Mouse (Mus musculus) liver, postnatal 0 days (tissue): ENCODE data around the gene Ccni. TPM values are rescaled to one million over a fixed set of nuclear protein-coding genes. Genes with fewer than 3 reads are reported as not detected.

Experiments used
- ATAC-seq: fragments of 200-750 bp; cut with Nextera tagmentation; 2 replicates; pipeline ENCODE4 v1.8.0; 2017; ENCODE audit warnings: mild to moderate bottlenecking, moderate library complexity
- DNase-seq: peaks from one replicate; pipeline ENCODE4 v3.0.0-alpha.2; 2016
- H3K27ac ChIP-seq: fragments of 300-500 bp; sonication (generic); 2 replicates; pipeline ENCODE4 v1.5.1; 2014; ENCODE audit warnings: antibody characterized with exemption, moderate library complexity, mild to moderate bottlenecking, low read depth
- H3K27me3 ChIP-seq: fragments of 300-500 bp; sonication (generic); 2 replicates; pipeline ENCODE4 v1.6.1; 2014; ENCODE audit warnings: low read length, control low read depth, mixed read lengths; ENCODE audit not compliant: insufficient read depth
- H3K36me3 ChIP-seq: fragments of 300-500 bp; sonication (generic); replicated peaks from 2 replicates; pipeline ENCODE4 v1.6.1; 2014; ENCODE audit warnings: mild to moderate bottlenecking, control low read depth, low read length, moderate library complexity, mixed read lengths; ENCODE audit not compliant: insufficient read depth
- H3K4me1 ChIP-seq: fragments of 300-500 bp; sonication (generic); 2 replicates; pipeline ENCODE4 v1.6.1; 2014; ENCODE audit warnings: antibody characterized with exemption, mild to moderate bottlenecking, control low read depth; ENCODE audit not compliant: insufficient read depth
- H3K4me2 ChIP-seq: fragments of 300-500 bp; sonication (generic); 2 replicates; pipeline ENCODE4 v1.6.1; 2014; ENCODE audit warnings: low read depth, mild to moderate bottlenecking, low read length, moderate library complexity, mixed read lengths
- H3K4me3 ChIP-seq: fragments of 300-500 bp; sonication (generic); 2 replicates; pipeline ENCODE4 v1.5.1; 2014; ENCODE audit warnings: low read depth, low read length
- H3K9ac ChIP-seq: fragments of 300-500 bp; sonication (generic); replicated peaks from 2 replicates; pipeline ENCODE4 v1.6.1; 2014; ENCODE audit warnings: mild to moderate bottlenecking, moderate library complexity
- H3K9me3 ChIP-seq: fragments of 300-500 bp; sonication (generic); 2 replicates; pipeline ENCODE4 v1.6.1; 2016; ENCODE audit warnings: mild to moderate bottlenecking, control low read depth, low read length, mixed read lengths
- CTCF ChIP-seq: sonication (generic); IDR thresholded peaks from 2 replicates; pipeline ENCODE4 v1.5.1; 2016; ENCODE audit warnings: antibody characterized with exemption, low read depth
- EP300 ChIP-seq: IDR thresholded peaks from 2 replicates; pipeline ENCODE4 v1.6.1; 2016; ENCODE audit warnings: antibody characterized with exemption, low read depth, mild to moderate bottlenecking
- WGBS: fragments of 180-500 bp; shearing (Covaris S2); extraction: QIAGEN DNeasy Blood & Tissue Kit; methylation state at CpG from one replicate; pipeline ENCODE4 v1.1.7; 2014; ENCODE audit not compliant: insufficient replicate concordance; 5-methylcytosine and 5-hydroxymethylcytosine counted together
- polyA plus RNA-seq: library from polyadenylated mRNA; unstranded; fragments of >200 nt; fragmentation: Nextera tagmentation; extraction: Ambion mirVana; gene quantifications from 2 replicates; pipeline ENCODE4 v1.2.1, GENCODE M21; 2015

Ccni gene
- polyA plus RNA-seq, 1 experiment from 2014 or later, result 41.9 TPM

DNA sequence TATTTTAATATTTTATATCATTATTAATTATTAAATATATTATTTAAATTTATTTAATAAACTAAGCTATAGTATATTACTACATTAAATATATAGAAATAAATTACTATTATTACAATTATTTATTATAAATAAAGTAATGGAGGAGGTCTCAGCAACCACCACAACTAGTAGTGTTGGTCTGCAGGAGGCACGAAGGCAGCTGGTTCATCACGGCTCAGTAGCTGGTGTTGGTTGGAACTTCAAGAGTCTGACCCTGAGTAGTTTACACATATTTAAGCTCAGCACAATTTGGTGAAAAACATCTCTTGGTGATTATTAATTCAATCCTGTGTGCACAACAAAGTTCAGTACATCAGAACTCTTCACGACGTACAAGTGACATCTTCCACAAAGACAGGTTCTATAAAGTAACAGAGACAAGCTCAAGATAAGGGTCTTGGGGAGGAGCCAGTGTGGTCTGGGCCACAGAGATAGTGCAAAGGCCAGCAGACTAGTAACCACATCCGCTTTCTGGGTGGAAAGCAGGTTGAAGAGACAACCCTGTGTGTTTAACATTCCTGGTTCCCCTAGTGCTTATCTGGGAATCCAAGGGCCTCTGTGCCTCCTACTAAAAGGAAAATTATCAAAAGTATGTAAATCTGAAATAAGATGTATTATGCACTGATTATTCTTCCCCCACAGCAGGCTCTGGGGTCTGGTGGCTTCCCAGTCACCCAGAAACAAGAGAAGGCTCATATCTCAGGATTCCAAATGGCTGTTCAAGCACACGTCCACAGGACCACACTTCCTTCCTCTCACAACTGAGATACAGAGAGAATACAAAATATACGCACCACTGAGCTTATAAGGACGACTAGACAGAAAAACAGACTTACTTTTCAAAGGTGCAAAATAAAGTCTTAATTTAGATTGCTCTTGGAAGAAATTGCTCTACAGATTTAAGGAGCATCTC, 33.6 kb upstream of the Ccni start:
- Histone ChIP-seq H3K9me3 (no peaks in the 10 kb centered on the region), H3K27me3 (no peaks in the 10 kb centered on the region), H3K4me3 (0 out of 2 replicates have a peak overlapping the region, but pooled peaks have one; percentile 3), H3K9ac (no peak overlapping the region), H3K36me3 (no peaks in the 10 kb centered on the region), H3K4me2 (peak overlapping the region; percentile 48), H3K4me1 (peaks cover 19% of the 10 kb centered on the region; the same call in 1 of the 2 replicates), H3K27ac (peak overlapping the region; percentile 83)
- DNase-seq, result peak; percentile 81
- WGBS, result 32% methylated on average over 8 of the region's 8 CpGs
- TF ChIP-seq CTCF, result no peak
- TF ChIP-seq EP300, result peak; percentile 99
- peak; percentile 99 for ATAC-seq

DNA sequence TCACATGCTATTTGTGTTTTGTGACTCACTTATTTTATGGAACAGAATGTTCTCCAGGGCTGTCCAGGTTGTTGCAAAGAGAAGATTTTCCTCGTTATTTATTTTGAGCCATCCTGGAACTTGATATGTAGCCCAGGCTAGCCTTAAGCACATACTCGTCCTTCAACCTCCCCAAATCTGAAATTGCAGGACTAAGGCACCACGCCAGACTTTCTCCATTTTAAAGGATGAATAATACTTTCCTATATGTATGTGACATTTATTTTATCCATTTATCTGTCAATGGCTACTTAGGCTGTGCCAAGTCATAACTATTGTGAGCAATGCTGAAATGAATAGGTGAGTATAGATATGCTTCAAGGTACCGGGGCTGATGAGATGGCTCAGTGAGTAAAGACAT, 30.2 kb upstream of the Ccni start:
- Histone ChIP-seq H3K27ac (no peak overlapping the region), H3K36me3 (no peaks in the 10 kb centered on the region), H3K4me1 (peaks cover 31% of the 10 kb centered on the region; the same call in 1 of the 2 replicates), H3K9me3 (no peaks in the 10 kb centered on the region), H3K9ac (no peak overlapping the region), H3K4me2 (no peak overlapping the region), H3K27me3 (no peaks in the 10 kb centered on the region), H3K4me3 (no peak overlapping the region)
- ATAC-seq (no peak), DNase-seq (no peak)
- no peak for TF ChIP-seq CTCF
- no peak for TF ChIP-seq EP300
- WGBS, result 80% methylated on average over 4 of the region's 4 CpGs

DNA sequence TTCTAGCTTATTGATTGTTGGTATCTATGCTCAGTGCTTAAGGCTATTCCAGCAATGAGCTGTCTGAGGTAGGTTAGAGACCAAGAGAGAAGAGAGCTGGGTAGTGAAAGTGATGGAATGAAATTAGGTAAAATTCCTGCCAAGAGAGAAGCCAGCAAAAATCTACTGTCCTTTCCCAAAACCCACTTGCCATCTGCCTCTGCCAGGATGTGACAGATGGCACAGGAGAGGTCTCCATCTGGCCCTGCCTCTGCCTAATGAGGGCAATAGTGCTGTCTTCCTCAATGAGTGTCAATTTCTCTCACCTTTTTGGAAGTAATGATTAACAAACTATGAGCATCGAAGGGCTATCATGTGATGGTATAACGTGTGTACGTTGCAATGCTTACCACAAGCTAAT, 29.6 kb upstream of the Ccni start:
- WGBS, result 85% methylated on average over 3 of the region's 3 CpGs
- ATAC-seq, result no peak
- TF ChIP-seq CTCF (no peak), EP300 (no peak)

DNA sequence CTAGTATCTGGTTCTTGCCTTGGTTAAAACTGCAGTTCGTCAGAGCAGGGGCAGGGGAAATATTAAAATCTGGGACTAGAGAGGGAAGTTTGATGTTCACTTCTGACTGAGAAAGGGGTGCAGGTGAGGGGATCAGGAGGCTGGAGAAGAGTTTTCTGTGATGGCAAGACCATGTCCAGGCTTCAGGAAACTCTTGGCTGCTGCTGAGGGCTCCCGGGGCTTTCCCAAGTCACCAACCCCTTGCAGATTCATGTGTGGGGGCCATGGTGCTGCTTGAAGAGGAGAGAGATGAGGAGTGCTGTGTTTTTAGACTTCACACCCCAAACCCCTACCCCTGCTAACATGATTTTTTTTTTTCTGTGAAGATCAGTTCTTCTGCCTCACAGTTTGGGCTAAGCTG, 28.3 kb upstream of the Ccni start:
- no peaks in the 10 kb centered on the region for H3K9me3 ChIP-seq
- H3K4me1 ChIP-seq, result peaks cover 19% of the 10 kb centered on the region; the same call in 1 of the 2 replicates
- no peak overlapping the region for H3K4me3 ChIP-seq
- H3K27ac ChIP-seq, result no peak overlapping the region
- TF ChIP-seq EP300 (no peak), CTCF (no peak)
- H3K27me3 ChIP-seq, result no peaks in the 10 kb centered on the region
- no peaks in the 10 kb centered on the region for H3K36me3 ChIP-seq
- DNase-seq (no peak), ATAC-seq (no peak)
- no peak overlapping the region for H3K9ac ChIP-seq
- 63% methylated on average over 2 of the region's 2 CpGs for WGBS
- H3K4me2 ChIP-seq, result no peak overlapping the region

More for the DNA sequence above, 29.6 kb upstream of the Ccni start:
- DNase-seq, result no peak
- Histone ChIP-seq H3K27ac (no peak overlapping the region), H3K9me3 (no peaks in the 10 kb centered on the region), H3K9ac (no peak overlapping the region), H3K4me1 (peaks cover 29% of the 10 kb centered on the region; the same call in 1 of the 2 replicates), H3K27me3 (no peaks in the 10 kb centered on the region), H3K36me3 (no peaks in the 10 kb centered on the region), H3K4me2 (no peak overlapping the region), H3K4me3 (no peak overlapping the region)

DNA sequence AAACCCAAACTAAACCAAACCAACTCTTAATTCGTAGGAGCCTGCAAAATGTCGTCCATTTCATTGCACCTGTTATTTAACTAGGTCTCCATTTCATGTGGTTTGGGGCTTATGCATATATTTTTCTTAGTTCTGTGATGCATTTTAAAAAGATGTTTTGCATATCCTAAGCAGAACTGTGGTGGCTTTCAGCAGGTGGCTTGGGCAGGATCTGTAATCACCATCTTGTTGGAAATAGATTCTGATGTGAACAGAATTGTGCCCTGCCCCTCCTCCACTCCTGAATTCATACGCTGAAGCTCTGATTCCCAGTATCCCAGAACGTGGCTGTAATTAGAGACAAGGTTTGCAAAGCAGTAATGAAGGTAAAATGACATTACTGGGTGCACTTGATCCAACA, 27.8 kb upstream of the Ccni start:
- H3K27ac ChIP-seq, result no peak overlapping the region
- WGBS, result 75% methylated on average over 4 of the region's 4 CpGs
- no peak for TF ChIP-seq CTCF
- TF ChIP-seq EP300, result no peak
- ATAC-seq (no peak), DNase-seq (no peak)
- H3K36me3 ChIP-seq, result no peaks in the 10 kb centered on the region
- no peak overlapping the region for H3K4me3 ChIP-seq
- no peaks in the 10 kb centered on the region for H3K27me3 ChIP-seq
- H3K9me3 ChIP-seq, result no peaks in the 10 kb centered on the region
- no peak overlapping the region for H3K4me2 ChIP-seq
- H3K4me1 ChIP-seq, result peaks cover 18% of the 10 kb centered on the region; the same call in 1 of the 2 replicates
- no peak overlapping the region for H3K9ac ChIP-seq

DNA sequence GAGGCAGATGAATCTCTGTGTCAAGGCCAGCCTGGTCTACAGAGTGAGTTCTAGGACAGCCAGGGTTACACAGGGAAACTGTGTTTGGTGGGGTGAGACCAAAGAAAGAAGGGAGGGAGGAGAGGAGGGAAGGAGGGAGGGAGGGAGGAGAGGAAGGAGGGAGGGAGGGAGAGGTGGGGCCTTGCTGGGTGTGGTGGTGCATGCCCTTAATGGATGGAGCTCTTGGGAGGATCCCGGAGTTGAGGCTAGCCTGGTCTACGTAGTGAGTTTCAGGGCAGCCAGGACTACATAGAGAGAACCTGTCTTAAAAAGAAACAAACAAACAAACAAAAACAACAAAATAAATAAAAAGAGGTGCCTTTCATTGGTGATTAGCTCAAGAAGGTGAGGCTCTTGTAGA, 26.5 kb upstream of the Ccni start:
- H3K9me3 ChIP-seq, result no peaks in the 10 kb centered on the region
- H3K4me3 ChIP-seq, result no peak overlapping the region
- H3K27ac ChIP-seq, result no peak overlapping the region
- H3K4me2 ChIP-seq, result no peak overlapping the region
- DNase-seq (no peak), ATAC-seq (peak; percentile 50)
- TF ChIP-seq EP300, result no peak
- TF ChIP-seq CTCF, result no peak
- H3K36me3 ChIP-seq, result no peaks in the 10 kb centered on the region
- no peak overlapping the region for H3K9ac ChIP-seq
- 76% methylated on average over 2 of the region's 2 CpGs for WGBS
- no peaks in the 10 kb centered on the region for H3K27me3 ChIP-seq
- peaks cover 12% of the 10 kb centered on the region for H3K4me1 ChIP-seq
